Mouse (Mus musculus) right cerebral cortex, postnatal 4 days (tissue): Measurements from ENCODE around the gene Kif1b.
"Not testable (repeated sequence)": the region's sequence is repeated elsewhere in the genome, so short reads cannot be mapped to it uniquely, and the experiment has no call there.

Experiments used
- DNase-seq: peaks from one replicate; pipeline ENCODE4 v3.0.0-alpha.2; 2022

The Kif1b gene

GRCm38 (mm10) chr4:149263218-149263617, 44.3 kb downstream of the Kif1b start:
- DNase-seq: no peak

DNA sequence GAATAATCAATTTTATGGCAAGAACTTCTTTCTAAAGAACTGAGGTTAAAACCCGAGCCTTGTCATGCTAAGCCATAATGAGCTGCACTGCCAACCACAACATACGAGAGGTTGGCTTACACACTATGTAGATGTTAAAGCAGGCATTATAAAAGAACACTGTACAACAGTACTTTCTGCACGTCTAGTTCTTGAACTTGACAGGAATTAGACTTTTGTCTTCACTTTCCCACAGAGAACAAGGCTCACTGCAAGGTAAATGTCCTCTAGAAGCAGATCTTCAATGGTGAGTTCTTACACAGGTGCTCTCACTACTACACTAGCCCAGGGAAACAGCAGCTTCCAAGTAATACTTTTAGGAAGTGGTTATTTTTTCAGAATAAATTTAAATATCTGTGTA, 46.0 kb downstream of the Kif1b start:
- DNase-seq: no peak

DNA sequence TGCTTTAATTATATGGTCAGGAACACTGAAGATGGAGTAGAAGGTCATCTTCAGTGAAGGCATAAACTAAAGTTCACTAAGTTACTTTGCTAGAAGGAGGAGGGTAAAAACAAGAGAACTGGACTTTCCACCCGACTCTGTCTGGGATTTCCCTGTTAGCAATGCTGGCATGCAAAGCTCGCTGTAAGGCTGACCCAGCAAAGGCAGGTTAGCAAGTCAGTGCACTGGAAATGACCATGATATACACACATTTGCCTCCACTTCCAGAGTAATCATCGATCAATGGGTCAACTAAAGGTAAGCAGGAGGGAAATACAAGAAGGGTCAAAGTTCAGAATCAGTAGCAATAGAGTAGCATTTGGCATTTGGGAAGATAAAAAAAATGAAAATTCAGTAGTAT, 46.6 kb downstream of the Kif1b start:
- DNase-seq: no peak

GRCm38 (mm10) chr4:149259391-149260094, 48.0 kb downstream of the Kif1b start:
- no peak for DNase-seq

DNA sequence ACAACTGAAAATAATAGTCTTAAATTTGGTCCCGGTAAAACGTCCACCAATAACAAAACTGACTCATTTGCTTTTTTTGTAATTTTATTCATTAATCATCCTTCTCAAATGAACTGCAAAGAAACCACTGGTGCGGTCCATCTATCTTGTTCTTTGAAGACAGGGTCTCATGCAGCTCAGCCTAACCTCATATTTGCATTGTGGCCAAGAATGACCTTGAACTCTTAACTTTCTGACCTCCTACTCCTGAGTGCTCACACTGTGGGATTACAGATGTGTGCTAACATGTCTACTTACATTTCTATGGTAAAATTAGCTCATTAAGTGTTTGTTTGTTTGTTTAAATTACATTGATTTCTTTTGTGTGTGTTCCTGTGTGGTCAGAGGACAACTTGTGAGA, 48.6 kb downstream of the Kif1b start:
- DNase-seq: no peak

- no peak for DNase-seq
Observed at GRCm38 (mm10) chr4:149256511-149257300, 50.8 kb downstream of the Kif1b start.

DNA sequence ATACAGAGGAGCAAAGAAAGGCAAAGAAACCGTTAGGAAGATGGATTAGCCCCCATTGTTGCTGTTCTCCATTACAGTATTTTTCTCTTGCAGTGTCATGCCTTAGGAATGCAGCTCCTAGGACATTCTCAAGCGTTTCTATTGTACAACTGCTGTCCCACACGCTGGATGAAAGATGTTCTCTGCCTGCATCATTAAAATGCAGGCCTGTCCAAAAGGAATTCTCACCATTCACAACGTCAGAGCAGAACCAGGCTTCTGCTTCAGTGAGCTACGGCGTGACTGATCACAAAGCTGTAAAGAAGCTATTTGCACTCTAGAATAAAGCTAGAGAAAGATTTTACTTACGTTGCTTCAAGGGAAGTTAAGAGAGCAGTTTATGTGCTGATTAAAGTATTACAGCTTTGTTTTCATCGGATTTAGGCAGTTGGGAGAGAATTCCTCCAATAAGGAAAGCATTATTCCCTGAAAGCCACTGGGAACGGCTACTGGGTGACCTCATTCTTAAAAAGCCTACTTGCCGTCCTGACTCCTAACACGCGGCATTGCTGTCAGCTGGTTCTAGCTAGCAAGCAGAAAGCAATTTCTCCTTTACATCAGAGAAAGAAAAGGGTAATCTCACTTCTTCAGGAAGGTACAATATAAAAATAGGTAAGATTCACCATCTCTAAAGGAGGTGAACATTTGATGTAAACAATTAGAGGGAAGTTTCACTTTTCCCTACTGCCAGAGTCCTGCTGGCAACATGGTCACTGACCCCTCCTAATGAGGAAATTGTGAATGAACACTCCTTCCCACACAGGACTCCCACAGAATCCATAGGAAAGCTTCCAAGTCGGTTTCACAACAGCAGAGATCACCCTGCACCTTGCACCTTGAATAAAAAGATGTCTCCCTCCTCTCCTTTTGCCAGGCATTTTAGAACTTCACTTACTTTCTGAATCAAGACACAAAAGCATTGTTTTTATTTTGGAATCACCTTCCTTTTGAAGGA, 51.9 kb downstream of the Kif1b start:
- DNase-seq: no peak

DNA sequence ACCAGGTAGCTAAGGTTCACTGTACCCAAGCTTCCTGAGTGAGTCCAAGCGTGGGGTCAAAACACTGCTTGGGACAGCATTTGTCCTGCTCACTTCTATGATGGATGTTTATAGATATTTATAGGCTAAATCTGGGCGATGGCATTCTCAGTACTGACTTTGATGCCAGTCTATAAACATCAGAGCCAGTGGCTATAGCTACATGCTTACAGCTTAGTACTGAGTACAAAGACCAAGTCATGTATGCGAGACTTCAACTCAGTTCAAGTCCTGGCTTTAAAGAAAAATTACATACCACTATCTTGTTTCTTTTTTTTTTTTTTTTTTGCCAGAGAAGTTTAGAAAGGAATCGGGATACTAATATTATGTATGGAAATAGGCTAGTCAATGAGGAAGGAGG, 52.7 kb downstream of the Kif1b start:
- no peak for DNase-seq

DNA sequence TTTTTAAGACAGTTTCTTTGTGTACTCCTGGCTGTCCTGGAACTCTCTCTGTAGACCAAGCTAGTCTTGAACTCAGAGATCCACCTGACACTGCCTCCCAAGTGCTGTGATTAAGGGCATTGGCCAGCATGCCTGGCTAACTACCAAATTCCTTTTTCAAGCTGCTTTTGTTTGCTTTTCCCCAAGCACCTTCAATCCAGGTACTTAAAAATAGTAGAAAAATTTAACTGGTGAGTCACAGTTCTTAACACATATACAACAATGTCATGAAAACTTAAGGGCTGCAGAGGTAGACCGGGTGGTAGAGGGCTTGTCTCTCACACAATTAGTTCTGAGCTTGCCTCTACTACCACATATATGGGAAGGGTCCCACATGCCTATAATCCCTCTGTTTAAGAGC, 58.2 kb downstream of the Kif1b start:
- DNase-seq: no peak

DNA sequence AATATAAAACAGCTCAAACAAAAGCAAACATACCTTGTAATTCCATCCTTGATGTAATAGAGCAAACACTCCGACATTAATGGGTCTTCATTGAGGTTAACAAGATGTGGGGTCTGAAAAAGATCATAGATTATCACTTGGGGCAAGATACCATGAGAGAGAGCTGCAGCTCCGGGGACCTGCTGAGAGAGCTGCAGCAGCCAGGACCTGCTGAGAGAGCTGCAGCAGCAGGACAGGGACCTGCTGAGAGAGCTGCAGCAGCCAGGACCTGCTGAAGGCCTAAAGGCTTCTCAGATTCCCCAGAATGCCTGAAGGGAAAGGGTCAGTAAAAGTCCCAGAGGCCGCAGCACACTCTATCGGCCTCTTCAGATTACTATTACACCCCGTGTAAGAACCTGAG, 59.7 kb downstream of the Kif1b start:
- DNase-seq: no peak

- DNase-seq: no peak
Observed at GRCm38 (mm10) chr4:149247156-149247633, 60.3 kb downstream of the Kif1b start.

- no peak for DNase-seq
Observed at GRCm38 (mm10) chr4:149246578-149247155, 60.8 kb downstream of the Kif1b start.

DNA sequence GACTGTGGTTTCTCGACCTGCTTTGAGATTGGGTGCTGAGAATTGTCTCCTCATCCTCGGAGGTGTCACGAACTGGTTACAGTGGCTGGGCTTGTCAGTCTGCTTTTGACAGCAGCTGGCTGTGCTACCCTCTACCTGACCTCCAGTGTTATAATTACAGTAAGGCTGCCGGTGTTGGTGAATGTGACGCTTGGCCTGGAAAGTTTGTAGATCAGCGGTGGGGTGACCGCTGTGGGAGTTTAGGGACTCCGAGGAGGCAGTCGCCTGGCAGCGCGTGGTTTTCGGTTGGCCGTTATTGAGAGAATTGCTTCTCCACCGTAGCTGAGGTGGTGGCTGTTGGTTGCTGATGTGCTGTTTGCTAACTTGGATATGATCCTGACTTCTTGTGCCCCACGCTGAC, 70.5 kb downstream of the Kif1b start:
- DNase-seq: no peak

- no peak for DNase-seq
Observed at GRCm38 (mm10) chr4:149233938-149234337, 73.6 kb downstream of the Kif1b start.

DNA sequence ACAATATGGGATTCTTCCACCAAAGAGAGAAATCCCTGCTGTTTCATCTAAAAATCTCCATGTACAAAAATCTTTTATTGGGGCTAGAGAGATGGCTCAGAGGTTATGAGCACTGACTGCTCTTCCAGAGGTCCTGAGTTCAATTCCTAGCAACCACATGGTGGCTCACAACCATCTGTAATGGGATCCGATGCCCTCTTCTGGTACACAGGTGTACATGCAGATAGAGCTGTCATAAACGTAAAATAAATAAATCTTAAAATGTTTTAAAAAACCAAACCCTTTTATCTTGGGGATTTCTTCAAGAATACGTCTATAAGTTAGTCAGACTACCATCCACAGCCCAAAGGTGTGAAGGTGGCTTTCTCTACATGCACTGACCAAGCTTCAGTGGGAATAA, 78.8 kb downstream of the Kif1b start:
- not testable (repeated sequence) for DNase-seq

GRCm38 (mm10) chr4:149228256-149228655, 79.2 kb downstream of the Kif1b start:
- no peak for DNase-seq

GRCm38 (mm10) chr4:149226311-149226710, 81.2 kb downstream of the Kif1b start:
- DNase-seq: no peak

- no peak for DNase-seq
Observed at GRCm38 (mm10) chr4:149223453-149223852, 84.0 kb downstream of the Kif1b start.

DNA sequence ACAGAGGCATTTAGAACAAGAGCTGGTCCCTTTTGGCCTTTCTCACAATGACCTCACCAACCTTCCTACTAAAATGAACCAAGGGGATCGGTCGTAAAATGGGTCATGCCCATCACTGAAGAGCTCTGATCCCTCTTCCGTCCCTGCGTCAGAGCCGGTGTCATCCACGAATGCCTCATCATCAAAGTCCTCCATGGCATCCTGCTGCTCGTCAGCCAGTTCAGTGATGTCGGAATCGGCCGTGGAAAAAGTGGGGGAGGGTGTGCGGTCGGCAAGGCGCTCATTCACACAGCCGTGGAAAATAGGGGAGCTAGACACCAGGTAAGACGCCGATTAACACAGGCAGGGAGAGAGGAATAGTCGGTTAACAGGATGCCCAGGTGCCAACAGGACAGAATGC, 87.0 kb downstream of the Kif1b start:
- no peak for DNase-seq

DNA sequence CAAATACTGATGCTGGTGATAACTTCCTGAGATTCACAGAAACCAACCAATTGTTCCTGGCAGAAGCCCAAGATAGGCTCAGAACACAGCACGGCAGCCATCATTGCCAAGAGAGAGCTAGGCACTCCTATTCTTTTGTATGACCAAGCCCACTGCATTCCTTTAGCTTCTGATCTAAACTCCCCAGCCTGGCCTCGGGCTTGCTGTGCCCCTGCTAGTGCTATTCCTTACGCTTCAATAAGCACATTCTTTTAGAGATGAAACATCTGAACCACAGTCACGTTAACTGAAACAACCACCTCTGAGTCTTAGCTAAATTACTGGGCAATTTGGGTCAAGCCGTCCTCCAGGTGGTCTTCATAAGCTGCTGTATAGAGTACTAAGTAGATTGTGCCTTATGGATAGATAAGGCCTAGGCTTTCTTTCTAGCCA, 87.4 kb downstream of the Kif1b start:
- DNase-seq: no peak

DNA sequence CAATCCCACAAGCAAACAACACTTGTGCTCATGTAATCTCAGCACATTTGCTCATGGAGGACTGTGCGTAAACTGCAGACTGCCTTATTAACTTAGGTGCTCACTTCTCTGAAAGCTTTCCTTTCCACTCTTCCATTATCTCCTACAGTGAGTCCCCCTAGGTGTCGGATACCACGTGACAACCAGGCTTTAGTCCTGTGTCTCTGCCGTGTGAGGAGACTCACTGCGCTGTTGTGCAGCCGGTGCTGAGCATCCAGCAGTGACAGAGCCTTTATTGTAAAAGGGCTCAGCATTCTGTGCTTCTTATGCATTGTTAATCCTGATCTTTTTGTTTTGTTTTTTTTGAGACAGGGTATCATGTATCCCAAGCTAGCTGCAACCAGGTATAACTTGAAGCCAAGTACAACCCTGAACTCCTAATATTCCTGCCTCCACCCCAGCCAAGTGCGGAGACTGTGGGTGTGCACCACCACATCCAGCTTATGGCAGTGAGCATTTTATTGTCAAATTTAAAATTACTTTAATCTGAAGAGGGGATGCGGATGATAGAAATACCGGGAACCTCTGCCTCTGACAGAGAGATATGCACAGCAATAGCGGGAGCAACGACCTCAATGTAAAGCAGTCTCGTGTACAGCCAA, 88.0 kb downstream of the Kif1b start:
- DNase-seq: no peak

- no peak for DNase-seq
Observed at GRCm38 (mm10) chr4:149218476-149218875, 89.0 kb downstream of the Kif1b start.
